ENCODE assay signal across 9 mouse cellular contexts in genomic region chr14:76417346-76417745, GRCm38 (mm10). TPM values are rescaled to one million over a fixed set of nuclear protein-coding genes. Genes with fewer than 3 reads are reported as not detected.
A peak's percentile ranks its signal among the peaks of the same experiment; 100 is the strongest.
DNase-seq lines count a peak whose midpoint lies in the region; ATAC-seq and TF ChIP-seq lines count a peak whose summit lies in the region.
"Had no signal": no experiment of that assay in that cellular context is flagged by ENCODE, and none has a peak within 500 bp of the region (broad histone marks: within the 10 kb centered on the region; RNA-seq: fewer than 3 reads in every experiment).

No protein-coding gene starts in this region.

- no peak overlapping the region for H3K27ac ChIP-seq in neural tube, embryonic 11.5 days (ENCODE audit: low read depth, low read length)
- no peak overlapping the region for H3K27ac ChIP-seq in forebrain, postnatal 0 days (ENCODE audit: low read depth, low read length)
- no peak overlapping the region for H3K27ac ChIP-seq in limb, embryonic 15.5 days
- H3K27ac ChIP-seq in stomach, postnatal 0 days (replicated peaks) = no peak overlapping the region
- H3K27ac ChIP-seq in liver, postnatal 0 days (ENCODE audit: low read depth) = no peak overlapping the region

- peaks cover 12% of the 10 kb centered on the region for H3K36me3 ChIP-seq in neural tube, embryonic 11.5 days (ENCODE audit: control insufficient read depth, insufficient read depth, low read length)
- peaks cover 22% of the 10 kb centered on the region for H3K36me3 ChIP-seq in forebrain, postnatal 0 days (ENCODE audit: insufficient read depth)
- peaks cover 22% of the 10 kb centered on the region for H3K36me3 ChIP-seq in limb, embryonic 15.5 days
- no peaks in the 10 kb centered on the region for H3K36me3 ChIP-seq in stomach, postnatal 0 days (ENCODE audit: control insufficient read depth, insufficient read depth, low read length)
- H3K36me3 ChIP-seq in liver, postnatal 0 days (replicated peaks; ENCODE audit: insufficient read depth, low read length) = no peaks in the 10 kb centered on the region

- 0 out of 2 replicates have a peak overlapping the region, but pooled peaks have one; percentile 6 for H3K4me3 ChIP-seq in neural tube, embryonic 11.5 days (ENCODE audit: low read depth, low read length)
- peak overlapping the region; percentile 96 for H3K4me3 ChIP-seq in forebrain, postnatal 0 days (ENCODE audit: low read depth, low read length)
- H3K4me3 ChIP-seq in limb, embryonic 15.5 days = no peak overlapping the region
- no peak overlapping the region for H3K4me3 ChIP-seq in stomach, postnatal 0 days (ENCODE audit: low read depth, low read length)
- H3K4me3 ChIP-seq in liver, postnatal 0 days (ENCODE audit: low read depth, low read length) = no peak overlapping the region

- H3K4me2 ChIP-seq in neural tube, embryonic 11.5 days (ENCODE audit: low read depth) = peak overlapping the region; percentile 77; the same call in 1 of the 2 replicates
- H3K4me2 ChIP-seq in forebrain, postnatal 0 days (ENCODE audit: low read depth) = peak overlapping the region; percentile 74
- 0 out of 2 replicates have a peak overlapping the region, but pooled peaks have one; percentile 90 for H3K4me2 ChIP-seq in limb, embryonic 15.5 days
- H3K4me2 ChIP-seq in stomach, postnatal 0 days (replicated peaks; ENCODE audit: low read depth) = 0 out of 2 replicates have a peak overlapping the region, but pooled peaks have one; percentile 86
- no peak overlapping the region for H3K4me2 ChIP-seq in liver, postnatal 0 days (ENCODE audit: low read depth, low read length)

- DNase-seq in neural tube, embryonic 11.5 days (ENCODE audit: low spot score) = no peak
- DNase-seq in neural tube, embryonic 10.5 days (ENCODE audit: extremely low spot score, low spot score) = no peak
- no peak for DNase-seq in forebrain, postnatal 0 days
- DNase-seq in stomach, postnatal 0 days (ENCODE audit: low spot score) = no peak
- no peak for DNase-seq in liver
- DNase-seq in liver, postnatal 0 days = no peak

- no peak for TF ChIP-seq CTCF in forebrain, postnatal 0 days (IDR thresholded peaks at IDR 0.05; ENCODE audit: low read depth)
- no peak for TF ChIP-seq CTCF in stomach, postnatal 0 days (IDR thresholded peaks at IDR 0.05; ENCODE audit: low read depth)
- TF ChIP-seq CTCF in liver, postnatal 0 days (IDR thresholded peaks at IDR 0.05; ENCODE audit: low read depth) = no peak

- no peak for ATAC-seq in neural tube, embryonic 11.5 days (ENCODE audit: insufficient read depth, low FRiP score, low TSS enrichment)
- no peak for ATAC-seq in forebrain, postnatal 0 days
- no peak for ATAC-seq in limb, embryonic 15.5 days (ENCODE audit: insufficient number of reproducible peaks, low FRiP score, low TSS enrichment, low read depth)
- no peak for ATAC-seq in stomach, postnatal 0 days (ENCODE audit: low FRiP score, low TSS enrichment)
- no peak for ATAC-seq in CD4-positive, CD25-positive, alpha-beta regulatory T cell, adult 4 months
- ATAC-seq in liver, postnatal 0 days = no peak
- ATAC-seq: Patski had no signal

- 96% methylated on average over 17 of the region's 17 CpGs for WGBS in neural tube, embryonic 11.5 days
- 85% methylated on average over 17 of the region's 17 CpGs for WGBS in forebrain, postnatal 0 days
- WGBS in limb, embryonic 15.5 days = 88% methylated on average over 17 of the region's 17 CpGs
- WGBS in stomach, postnatal 0 days = 90% methylated on average over 17 of the region's 17 CpGs
- WGBS in liver, postnatal 0 days (ENCODE audit: insufficient replicate concordance) = 93% methylated on average over 17 of the region's 17 CpGs

- no peak overlapping the region for H3K9ac ChIP-seq in neural tube, embryonic 11.5 days (ENCODE audit: low read length)
- no peak overlapping the region for H3K9ac ChIP-seq in forebrain, postnatal 0 days
- H3K9ac ChIP-seq in limb, embryonic 15.5 days = no peak overlapping the region
- no peak overlapping the region for H3K9ac ChIP-seq in stomach, postnatal 0 days (ENCODE audit: low read length)
- H3K9ac ChIP-seq in liver, postnatal 0 days (replicated peaks) = no peak overlapping the region

- no peaks in the 10 kb centered on the region for H3K9me3 ChIP-seq in neural tube, embryonic 11.5 days (ENCODE audit: control insufficient read depth, low read length)
- no peaks in the 10 kb centered on the region for H3K9me3 ChIP-seq in forebrain, postnatal 0 days (ENCODE audit: low read length)
- no peaks in the 10 kb centered on the region for H3K9me3 ChIP-seq in limb, embryonic 15.5 days
- H3K9me3 ChIP-seq in stomach, postnatal 0 days (ENCODE audit: control insufficient read depth, low read length) = no peaks in the 10 kb centered on the region
- no peaks in the 10 kb centered on the region for H3K9me3 ChIP-seq in liver, postnatal 0 days (ENCODE audit: low read length)

- H3K27me3 ChIP-seq in neural tube, embryonic 11.5 days (ENCODE audit: control insufficient read depth, insufficient read depth, low read length) = no peaks in the 10 kb centered on the region
- no peaks in the 10 kb centered on the region for H3K27me3 ChIP-seq in forebrain, postnatal 0 days (ENCODE audit: insufficient read depth, low read length)
- H3K27me3 ChIP-seq in limb, embryonic 15.5 days = no peaks in the 10 kb centered on the region
- no peaks in the 10 kb centered on the region for H3K27me3 ChIP-seq in stomach, postnatal 0 days (ENCODE audit: control insufficient read depth, insufficient read depth, low read length)
- H3K27me3 ChIP-seq in liver, postnatal 0 days (ENCODE audit: insufficient read depth, low read length) = peaks cover 16% of the 10 kb centered on the region
- H3K27me3 ChIP-seq: Patski had no signal

- no peak for TF ChIP-seq EP300 in stomach, postnatal 0 days (optimal IDR thresholded peaks at IDR 0.05)
- TF ChIP-seq EP300 in liver, postnatal 0 days (IDR thresholded peaks at IDR 0.05; ENCODE audit: low read depth) = no peak

- peaks cover 39% of the 10 kb centered on the region for H3K4me1 ChIP-seq in neural tube, embryonic 11.5 days (ENCODE audit: control insufficient read depth, insufficient read depth, low read length)
- peaks cover 39% of the 10 kb centered on the region for H3K4me1 ChIP-seq in forebrain, postnatal 0 days (ENCODE audit: insufficient read depth)
- peaks cover 51% of the 10 kb centered on the region for H3K4me1 ChIP-seq in limb, embryonic 15.5 days
- H3K4me1 ChIP-seq in stomach, postnatal 0 days (replicated peaks; ENCODE audit: control insufficient read depth, insufficient read depth) = peaks cover 8% of the 10 kb centered on the region; the same call in 1 of the 2 replicates
- peaks cover 9% of the 10 kb centered on the region for H3K4me1 ChIP-seq in liver, postnatal 0 days (ENCODE audit: insufficient read depth)

RNA-seq across cellular contexts. Expression of gene Tsc22d1, which starts 2.6 kb away (rescaled TPM):
- 636 and 651 TPM in 2 replicates for polyA plus RNA-seq in neural tube, embryonic 11.5 days (2014; fragmentation: Nextera tagmentation; extraction: Ambion mirVana)
- 676 and 725 TPM in 2 replicates for total RNA-seq in forebrain, postnatal 0 days (2014; rRNA removed)
- 575 and 682 TPM in 2 replicates for polyA plus RNA-seq in forebrain, postnatal 0 days (2015; fragmentation: Nextera tagmentation; extraction: Ambion mirVana)
- polyA plus RNA-seq in limb, embryonic 15.5 days (2015; fragmentation: Nextera tagmentation; extraction: Ambion mirVana) = 543 and 584 TPM in 2 replicates
- polyA plus RNA-seq in stomach, postnatal 0 days (2015; fragmentation: Nextera tagmentation; extraction: Ambion mirVana) = 310 and 313 TPM in 2 replicates
- 1 to 10 TPM; 9.0 to 9.2 TPM for polyA plus RNA-seq in CD4-positive, CD25-positive, alpha-beta regulatory T cell, adult 4 months (2017; shearing (Covaris generic))
- 130 and 137 TPM in 2 replicates for polyA plus RNA-seq in liver, postnatal 0 days (2015; fragmentation: Nextera tagmentation; extraction: Ambion mirVana)

Comparison
In these comparisons a context has a peak if more than half of its experiments do, and no peak if none do; other contexts are left out.
1. H3K4me3 ChIP-seq: peak in neural tube, embryonic 11.5 days (single experiment) and forebrain, postnatal 0 days (single experiment); none in limb, embryonic 15.5 days (single experiment), stomach, postnatal 0 days (single experiment) and liver, postnatal 0 days (single experiment).
2. RNA of gene Tsc22d1, which starts 2.6 kb away (polyA plus RNA-seq): 636 to 651 TPM in neural tube, embryonic 11.5 days, 543 to 584 TPM in limb, embryonic 15.5 days, 575 to 682 TPM in forebrain, postnatal 0 days, 310 to 313 TPM in stomach, postnatal 0 days and 130 to 137 TPM in liver, postnatal 0 days; 9.0 to 9.2 TPM in CD4-positive, CD25-positive, alpha-beta regulatory T cell, adult 4 months; every median in the first group is over 10 times any median in the second.